Mouse (Mus musculus) brain, embryonic 14.5 days (tissue): Measurements from ENCODE around the gene Cib2. TPM values are rescaled to one million over a fixed set of nuclear protein-coding genes. Genes with fewer than 3 reads are reported as not detected.

Source experiments
- DNase-seq: peaks from one replicate; pipeline ENCODE4 v3.0.0-alpha.2; 2011; ENCODE audit warnings: low read depth
- CTCF ChIP-seq: fragments of 200-500 bp; IDR thresholded peaks from 2 replicates; pipeline ENCODE4 v1.5.1; 2012; ENCODE audit warnings: inconsistent platforms, mild to moderate bottlenecking, moderate library complexity, borderline replicate concordance; ENCODE audit not compliant: insufficient read depth, insufficient read length; ENCODE audit errors: extremely low read depth
- POLR2A ChIP-seq: fragments of 200-500 bp; IDR thresholded peaks from 2 replicates; pipeline ENCODE4 v1.6.1; 2012; ENCODE audit warnings: mild to moderate bottlenecking, inconsistent platforms, borderline replicate concordance; ENCODE audit not compliant: poor library complexity, insufficient read depth, insufficient read length, severe bottlenecking; ENCODE audit errors: extremely low read depth
- polyA plus RNA-seq: library from polyadenylated mRNA; depleted of rRNA; stranded (reverse); fragments of >200 nt; gene quantifications from 2 replicates; pipeline ENCODE4 v1.2.3, GENCODE M21; 2012; rRNA removed

The Cib2 gene
- polyA plus RNA-seq, 1 experiment = 28.2 TPM

DNA sequence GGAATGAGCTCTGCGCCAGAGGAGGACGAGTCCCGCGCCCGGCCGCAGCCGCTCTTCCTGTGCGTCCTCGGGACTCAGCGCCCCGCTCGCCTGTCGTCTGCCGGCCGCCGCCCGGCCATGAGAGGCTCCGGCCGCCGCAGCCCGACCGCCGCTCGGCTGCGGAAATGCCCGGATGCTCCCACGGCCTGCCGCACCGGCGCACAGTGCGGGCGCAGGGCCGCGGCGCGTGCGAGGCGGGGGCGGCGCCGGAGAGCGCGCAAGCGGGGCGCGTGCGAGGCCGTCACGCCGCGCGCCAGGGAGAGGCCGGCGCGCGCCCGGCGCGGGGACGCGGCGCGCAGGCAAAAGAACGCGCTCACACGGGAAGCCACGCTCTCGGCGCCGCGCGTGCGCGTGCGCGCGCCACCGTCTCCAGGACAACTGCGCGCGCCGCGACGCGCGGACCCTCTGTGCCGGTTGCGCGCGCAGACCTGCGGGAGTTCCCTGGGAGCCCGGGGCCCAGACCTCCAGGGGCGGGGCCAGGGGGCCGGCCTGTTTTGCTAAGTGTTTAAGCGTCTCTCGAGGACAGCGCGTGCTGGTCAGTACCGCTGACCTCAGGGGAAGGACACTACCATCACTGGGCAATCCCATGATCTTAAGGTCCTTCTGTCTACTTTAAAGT lies 58.4 kb downstream of the Cib2 start, which contains the start of gene Dmxl2:
Dmxl2 (minus strand) TSS at position 174 of the 658 bp plus-strand sequence.
- DNase-seq = peak; percentile 96
- peak; percentile 95 for TF ChIP-seq POLR2A
- no peak for TF ChIP-seq CTCF

DNA sequence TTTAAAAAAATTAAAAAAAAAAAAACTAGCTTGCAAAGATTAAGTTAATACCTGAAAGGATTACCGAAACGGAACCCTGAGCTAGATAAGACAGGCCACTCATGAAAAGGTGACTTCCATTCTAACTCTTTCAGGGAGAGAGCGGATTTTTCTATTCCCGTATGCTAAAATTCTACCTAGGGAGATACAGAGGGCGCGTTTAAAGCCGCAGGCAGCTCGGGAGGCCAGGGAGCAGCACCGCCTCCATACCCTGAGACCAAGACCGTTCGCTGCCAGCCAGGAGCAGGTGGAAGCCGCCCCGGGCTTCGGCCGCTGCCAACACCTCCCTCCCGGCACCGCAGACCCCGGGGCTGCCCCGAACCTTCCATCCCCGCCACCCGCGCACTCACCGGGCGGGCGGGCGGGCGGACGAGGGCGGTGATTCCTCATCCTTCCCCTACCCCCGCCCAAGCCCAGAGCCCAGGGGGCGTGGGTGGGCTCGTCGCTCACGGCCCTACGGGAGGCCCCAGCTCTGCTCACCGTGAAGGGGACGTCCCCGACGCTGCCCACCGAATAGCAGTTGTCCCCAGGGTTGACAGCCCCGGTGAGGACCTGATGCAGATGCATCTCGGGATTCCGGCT lies 59.1 kb downstream of the Cib2 start:
- peak; percentile 61 for DNase-seq

DNA sequence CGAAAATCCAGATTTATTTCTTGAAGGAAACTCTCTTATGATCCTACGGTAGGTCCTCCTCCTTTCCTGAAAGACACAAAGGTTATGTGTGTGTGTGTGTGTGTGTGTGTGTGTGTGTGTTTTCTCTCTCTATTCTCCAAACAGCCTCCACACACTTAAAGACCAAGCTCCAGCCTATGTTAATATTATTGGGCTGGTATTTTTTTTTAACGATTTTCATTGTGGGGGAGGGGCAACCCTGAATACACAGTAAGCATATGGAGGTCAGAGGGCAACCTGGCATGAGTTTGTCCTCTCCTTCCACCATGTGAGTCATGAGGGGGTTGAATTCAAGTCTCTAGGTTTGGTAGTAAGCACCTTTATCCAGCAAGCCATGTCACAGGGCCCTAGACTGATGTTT lies 60.2 kb downstream of the Cib2 start:
- TF ChIP-seq CTCF (no peak), POLR2A (no peak)
- DNase-seq = no peak

More for the DNA sequence above, 59.1 kb downstream of the Cib2 start:
- no peak for TF ChIP-seq POLR2A
- no peak for TF ChIP-seq CTCF

DNA sequence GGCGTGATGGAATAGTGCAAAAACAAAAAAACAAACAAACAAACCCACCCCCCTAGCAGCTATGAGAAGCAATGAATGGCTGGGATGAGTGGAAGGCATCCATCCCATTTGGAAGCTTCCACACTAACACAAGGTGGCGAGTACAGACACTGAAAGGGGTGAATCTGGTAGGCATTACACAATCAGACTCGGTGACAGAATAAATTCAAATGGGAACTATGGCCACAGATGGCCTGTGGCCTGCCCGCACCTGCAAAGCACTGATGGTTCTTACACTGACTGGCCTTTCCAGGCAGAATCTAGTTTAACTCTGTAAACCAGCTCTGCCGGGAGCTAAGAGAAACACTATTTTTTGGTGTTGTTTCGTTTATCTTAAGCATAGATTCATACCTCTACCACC lies 60.7 kb downstream of the Cib2 start:
- TF ChIP-seq POLR2A (no peak), CTCF (no peak)
- no peak for DNase-seq

Other genes with a start within 250 kb of the Cib2 start
- gene Dmxl2, start 58.6 kb downstream of the Cib2 start, polyA plus RNA-seq = 52.9 and 60.4 TPM in 2 replicates
- gene Sh2d7, start 21.2 kb downstream of the Cib2 start, polyA plus RNA-seq = 0.11 and 0.19 TPM in 2 replicates
- 75.5 and 82.6 TPM in 2 replicates for gene Idh3a, start 26.1 kb upstream of the Cib2 start, polyA plus RNA-seq
- gene Acsbg1, start 101.7 kb upstream of the Cib2 start, polyA plus RNA-seq = 14.8 and 16.3 TPM in 2 replicates
- gene Dnaja4, start 138.7 kb upstream of the Cib2 start, polyA plus RNA-seq = 6.3 and 7.3 TPM in 2 replicates
- gene Wdr61, start 174.3 kb upstream of the Cib2 start, polyA plus RNA-seq = 65.1 and 90.8 TPM in 2 replicates
- gene Crabp1, start 204.5 kb upstream of the Cib2 start, polyA plus RNA-seq = 112 and 168 TPM in 2 replicates